Mouse (Mus musculus) mouse embryonic stem cell (cell line): ENCODE results near the gene Fhit.

Source experiments
- in situ Hi-C, 2 experiments: fragments of 300-500 bp; cut with MboI; formaldehyde crosslinking; loops; 1 replicate in 1 of 2; 3 replicates in 1 of 2; pipeline ENCODE4 v1.14.3; 2019 to 2020; ENCODE audit warnings: low sequenced_read_pairs in 2 of 2, low pct_unique_long_range_greater_than_20kb in 1 of 2, mixed read lengths in 1 of 2; ENCODE audit not compliant: unreplicated experiment in 1 of 2

Gene Fhit

GRCm38 (mm10) chr14:9698621-9699020 lies 1463.2 kb downstream of the Fhit start:
- in situ Hi-C loops = no loop called here

- in situ Hi-C loops = no loop called here
Observed at GRCm38 (mm10) chr14:9697101-9697500, 1464.7 kb downstream of the Fhit start.

- in situ Hi-C loops = no loop called here
Observed at GRCm38 (mm10) chr14:9696004-9696403, 1465.8 kb downstream of the Fhit start.

- in situ Hi-C loops = no loop called here
Observed at GRCm38 (mm10) chr14:9695217-9695690, 1466.6 kb downstream of the Fhit start.

GRCm38 (mm10) chr14:9688664-9689257 lies 1473.1 kb downstream of the Fhit start:
- in situ Hi-C loops = no loop called here

- in situ Hi-C loops = no loop called here
Observed at GRCm38 (mm10) chr14:9684362-9684761, 1477.5 kb downstream of the Fhit start.

- in situ Hi-C loops = no loop called here
Observed at GRCm38 (mm10) chr14:9672728-9673127, 1489.1 kb downstream of the Fhit start.

- in situ Hi-C loops = no loop called here
Observed at GRCm38 (mm10) chr14:9671776-9672175, 1490.1 kb downstream of the Fhit start.

- in situ Hi-C loops = no loop called here
Observed at GRCm38 (mm10) chr14:9669766-9670165, 1492.1 kb downstream of the Fhit start.

GRCm38 (mm10) chr14:9658445-9658844 lies 1503.4 kb downstream of the Fhit start:
- in situ Hi-C loops = no loop called here

- in situ Hi-C loops = no loop called here
Observed at GRCm38 (mm10) chr14:9651417-9651816, 1510.4 kb downstream of the Fhit start.

- in situ Hi-C loops = no loop called here
Observed at GRCm38 (mm10) chr14:9648416-9648815, 1513.4 kb downstream of the Fhit start.

GRCm38 (mm10) chr14:9646233-9646632 lies 1515.6 kb downstream of the Fhit start:
- in situ Hi-C loops = no loop called here

GRCm38 (mm10) chr14:9644216-9645166 lies 1517.3 kb downstream of the Fhit start:
- in situ Hi-C loops = no loop called here

- in situ Hi-C loops = no loop called here
Observed at GRCm38 (mm10) chr14:9643700-9644099, 1518.1 kb downstream of the Fhit start.

- in situ Hi-C loops = no loop called here
Observed at GRCm38 (mm10) chr14:9642628-9643027, 1519.2 kb downstream of the Fhit start.

GRCm38 (mm10) chr14:9642068-9642467 lies 1519.8 kb downstream of the Fhit start:
- in situ Hi-C loops = no loop called here

- in situ Hi-C loops = no loop called here
Observed at GRCm38 (mm10) chr14:9634247-9634991, 1527.4 kb downstream of the Fhit start.

- in situ Hi-C loops = no loop called here
Observed at GRCm38 (mm10) chr14:9632537-9632936, 1529.3 kb downstream of the Fhit start.
